Mouse (Mus musculus) C2C12 (cell line): ENCODE measurements around the gene Dio3. TPM values are rescaled to one million over a fixed set of nuclear protein-coding genes. Genes with fewer than 3 reads are reported as not detected.

Experiments
- H3K27me3 ChIP-seq: one replicate; pipeline ENCODE4 v1.6.1; 2011; ENCODE audit not compliant: control insufficient read depth, insufficient read depth, insufficient read length
- H3K36me3 ChIP-seq: one replicate; pipeline ENCODE4 v1.6.1; 2011; ENCODE audit not compliant: control insufficient read depth, insufficient read depth
- H3K4me3 ChIP-seq: one replicate; pipeline ENCODE4 v1.5.1; 2011; ENCODE audit warnings: mild to moderate bottlenecking, control low read depth; ENCODE audit not compliant: poor library complexity, insufficient read depth, severe bottlenecking
- H3K79me2 ChIP-seq: one replicate; pipeline ENCODE4 v1.6.1; 2011; ENCODE audit not compliant: control insufficient read depth, insufficient read depth
- H3K79me3 ChIP-seq: one replicate; pipeline ENCODE4 v1.6.1; 2011; ENCODE audit warnings: low read depth, control low read depth
- H3ac ChIP-seq: one replicate; pipeline ENCODE3; 2011; ENCODE audit warnings: low read depth; ENCODE audit not compliant: control insufficient read depth, insufficient read length
- CEBPB ChIP-seq: IDR thresholded peaks from one replicate; pipeline ENCODE4 v1.6.1; 2011; ENCODE audit warnings: low read depth, mild to moderate bottlenecking, control low read depth, moderate library complexity
- CTCF ChIP-seq: IDR thresholded peaks from one replicate; pipeline ENCODE4 v1.5.1; 2011; ENCODE audit not compliant: control insufficient read depth, insufficient read depth, insufficient read length
- FOSL1 ChIP-seq: IDR thresholded peaks from one replicate; pipeline ENCODE4 v1.8.0; 2011; ENCODE audit warnings: mild to moderate bottlenecking, low read length; ENCODE audit not compliant: poor library complexity, insufficient read depth, severe bottlenecking
- MAX ChIP-seq: IDR thresholded peaks from one replicate; pipeline ENCODE4 v1.6.1; 2011; ENCODE audit warnings: mild to moderate bottlenecking, control low read depth
- MYOD1 ChIP-seq: IDR thresholded peaks from one replicate; pipeline ENCODE4 v1.6.1; 2011; ENCODE audit warnings: low read depth; ENCODE audit not compliant: control insufficient read depth, insufficient read length
- MYOG ChIP-seq: IDR thresholded peaks from one replicate; pipeline ENCODE4 v1.6.1; 2011; ENCODE audit not compliant: control insufficient read depth, insufficient read length; ENCODE audit errors: extremely low read depth
- USF1 ChIP-seq: IDR thresholded peaks from one replicate; pipeline ENCODE4 v1.6.1; 2011; ENCODE audit warnings: low read depth, mild to moderate bottlenecking, control low read depth, moderate library complexity
- polyA plus RNA-seq: library from polyadenylated mRNA; unstranded; fragments of >200 nt; fragmentation: generic; extraction: Trizol; gene quantifications from one replicate; pipeline ENCODE4 v1.2.1, GENCODE M21; 2012; ENCODE audit warnings: missing spikeins

The Dio3 gene
- polyA plus RNA-seq, 1 experiment: not detected

DNA sequence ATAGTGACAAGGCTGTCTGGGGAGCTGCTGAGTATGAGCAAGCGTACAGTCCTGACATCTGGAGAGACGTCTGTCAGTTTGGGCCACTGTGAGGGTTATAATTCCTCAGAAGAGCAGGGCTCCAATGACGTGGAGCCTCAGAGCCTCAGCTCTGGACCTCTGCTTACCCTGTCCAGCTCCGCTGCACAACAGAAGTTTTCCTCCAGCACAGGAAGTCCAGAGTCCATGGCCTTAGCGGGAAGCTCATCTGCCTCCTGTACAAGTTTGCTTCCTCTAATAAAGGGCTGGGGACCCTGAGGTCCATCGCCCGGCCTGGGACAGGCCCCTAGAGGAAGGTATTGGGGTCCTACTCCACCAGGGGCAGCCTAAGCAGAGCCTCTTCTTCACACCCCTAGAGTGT is 41.8 kb upstream of the Dio3 start:
- Histone ChIP-seq H3ac (no peak overlapping the region), H3K4me3 (no peak overlapping the region), H3K79me3 (no peaks in the 10 kb centered on the region), H3K36me3 (no peaks in the 10 kb centered on the region), H3K79me2 (no peaks in the 10 kb centered on the region), H3K27me3 (peaks cover 51% of the 10 kb centered on the region)
- no peak for TF ChIP-seq CEBPB
- TF ChIP-seq CTCF: no peak
- no peak for TF ChIP-seq USF1
- no peak for TF ChIP-seq FOSL1
- TF ChIP-seq MAX: no peak
- no peak for TF ChIP-seq MYOD1
- no peak for TF ChIP-seq MYOG

DNA sequence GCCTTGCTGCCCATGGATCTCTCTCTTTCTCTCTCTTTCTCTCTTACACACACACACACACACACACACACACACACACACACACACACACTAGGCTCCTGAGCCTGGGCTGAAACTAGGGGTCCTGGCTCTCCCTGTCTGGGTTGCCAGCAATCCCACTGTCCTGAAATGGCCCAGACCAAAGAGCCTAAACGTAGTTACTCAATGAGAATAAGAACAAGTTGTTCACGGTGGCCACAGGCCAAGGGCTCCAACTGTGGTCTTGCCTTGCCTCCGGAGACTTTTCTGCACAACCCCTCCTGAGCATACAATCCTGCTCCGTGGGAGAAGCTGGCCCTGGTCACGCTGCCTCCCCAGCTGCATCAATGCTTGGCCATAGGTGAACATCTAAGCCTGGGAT is 39.5 kb upstream of the Dio3 start:
- H3K79me2 ChIP-seq: no peaks in the 10 kb centered on the region
- H3K79me3 ChIP-seq: no peaks in the 10 kb centered on the region
- no peaks in the 10 kb centered on the region for H3K36me3 ChIP-seq
- no peak overlapping the region for H3K4me3 ChIP-seq
- TF ChIP-seq CTCF: no peak
- no peak for TF ChIP-seq MYOD1
- peaks cover 33% of the 10 kb centered on the region for H3K27me3 ChIP-seq
- no peak overlapping the region for H3ac ChIP-seq

GRCm38 (mm10) chr12:110244581-110244980 is 34.3 kb upstream of the Dio3 start:
- no peak for TF ChIP-seq CTCF
- no peak for TF ChIP-seq USF1
- no peak for TF ChIP-seq FOSL1
- TF ChIP-seq CEBPB: no peak
- no peak for TF ChIP-seq MAX
- TF ChIP-seq MYOD1: no peak
- no peak for TF ChIP-seq MYOG
- Histone ChIP-seq H3ac (no peak overlapping the region), H3K79me2 (no peaks in the 10 kb centered on the region), H3K27me3 (peaks cover 17% of the 10 kb centered on the region), H3K36me3 (no peaks in the 10 kb centered on the region), H3K4me3 (no peak overlapping the region), H3K79me3 (no peaks in the 10 kb centered on the region)

GRCm38 (mm10) chr12:110245461-110245860 is 33.4 kb upstream of the Dio3 start:
- no peaks in the 10 kb centered on the region for H3K79me3 ChIP-seq
- H3K36me3 ChIP-seq: no peaks in the 10 kb centered on the region
- no peak overlapping the region for H3K4me3 ChIP-seq
- no peaks in the 10 kb centered on the region for H3K79me2 ChIP-seq
- H3K27me3 ChIP-seq: peaks cover 11% of the 10 kb centered on the region
- no peak for TF ChIP-seq MYOG
- no peak for TF ChIP-seq CEBPB
- TF ChIP-seq MYOD1: no peak
- TF ChIP-seq FOSL1: no peak
- TF ChIP-seq CTCF: no peak
- TF ChIP-seq MAX: no peak
- no peak for TF ChIP-seq USF1
- H3ac ChIP-seq: no peak overlapping the region

DNA sequence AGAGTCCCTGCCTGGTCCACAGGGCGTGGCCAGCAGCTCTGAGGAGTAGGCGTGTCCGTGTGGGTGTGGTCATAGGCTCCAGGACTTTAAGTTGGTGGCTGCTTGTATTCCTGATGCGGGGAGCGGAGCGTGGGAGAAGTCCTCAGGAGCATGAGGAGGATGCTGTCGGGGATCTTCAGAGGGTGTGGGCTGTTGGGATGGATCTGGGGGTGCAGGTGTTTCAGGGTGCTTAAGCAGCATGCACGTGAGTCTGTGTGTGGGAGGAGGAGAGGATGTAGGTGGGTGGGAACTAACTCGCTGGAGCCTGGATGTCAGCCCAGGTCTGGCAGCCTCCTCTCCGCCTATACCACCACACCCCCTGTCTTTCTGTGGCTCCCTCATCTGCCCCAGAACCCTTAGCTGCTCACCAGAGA is 26.7 kb upstream of the Dio3 start:
- H3K79me2 ChIP-seq: no peaks in the 10 kb centered on the region
- H3K79me3 ChIP-seq: no peaks in the 10 kb centered on the region
- no peak overlapping the region for H3K4me3 ChIP-seq
- peaks cover 57% of the 10 kb centered on the region for H3K27me3 ChIP-seq
- H3K36me3 ChIP-seq: no peaks in the 10 kb centered on the region
- TF ChIP-seq MYOG (no peak), MAX (no peak), CTCF (no peak), CEBPB (no peak), USF1 (no peak), MYOD1 (no peak), FOSL1 (no peak)
- H3ac ChIP-seq: no peak overlapping the region

DNA sequence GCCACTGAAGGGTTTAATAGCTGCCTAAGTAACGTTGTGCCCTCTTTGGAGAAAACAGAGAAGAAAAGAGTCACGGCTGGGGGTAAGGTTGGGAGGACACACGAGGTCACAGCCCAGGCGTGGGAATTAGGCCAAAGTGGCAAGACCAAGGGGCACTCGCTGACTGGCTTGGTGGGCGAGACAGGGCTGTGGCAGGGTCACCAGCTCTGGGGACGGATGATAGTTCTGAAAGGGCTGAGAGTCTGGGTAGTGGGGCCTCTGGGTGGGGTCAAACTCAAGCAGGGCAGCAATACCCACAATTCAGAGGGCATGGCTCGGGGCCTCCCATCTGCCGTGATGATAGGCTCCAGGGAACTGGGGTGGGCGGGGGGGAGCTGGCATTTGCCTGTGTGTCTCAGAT is 23.1 kb upstream of the Dio3 start:
- H3K79me3 ChIP-seq: no peaks in the 10 kb centered on the region
- H3K4me3 ChIP-seq: no peak overlapping the region
- H3ac ChIP-seq: no peak overlapping the region
- no peaks in the 10 kb centered on the region for H3K79me2 ChIP-seq
- TF ChIP-seq FOSL1: no peak
- H3K27me3 ChIP-seq: peaks cover 64% of the 10 kb centered on the region
- no peaks in the 10 kb centered on the region for H3K36me3 ChIP-seq
